Mouse (Mus musculus) limb, embryonic 15.5 days (tissue): ENCODE measurements around the gene Sec16a. TPM values are rescaled to one million over a fixed set of nuclear protein-coding genes. Genes with fewer than 3 reads are reported as not detected.
A peak's percentile ranks its signal among the peaks of the same experiment; 100 is the strongest.

Source experiments
- ATAC-seq: fragments of 200-750 bp; cut with Nextera tagmentation; 2 replicates; pipeline ENCODE4 v1.8.0; 2017; ENCODE audit warnings: low read depth, moderate TSS enrichment; ENCODE audit not compliant: insufficient number of reproducible peaks, low FRiP score, low TSS enrichment
- H3K27ac ChIP-seq: fragments of 300-500 bp; sonication (generic); 2 replicates; pipeline ENCODE4 v1.5.1; 2015; ENCODE audit warnings: moderate library complexity, mild to moderate bottlenecking, inconsistent platforms
- H3K27me3 ChIP-seq: fragments of 300-500 bp; sonication (generic); 2 replicates; pipeline ENCODE4 v1.6.1; 2015; ENCODE audit warnings: inconsistent platforms
- H3K36me3 ChIP-seq: fragments of 300-500 bp; sonication (generic); 2 replicates; pipeline ENCODE4 v1.6.1; 2015; ENCODE audit warnings: inconsistent platforms
- H3K4me1 ChIP-seq: fragments of 300-500 bp; sonication (generic); 2 replicates; pipeline ENCODE4 v1.6.1; 2015; ENCODE audit warnings: inconsistent platforms
- H3K4me2 ChIP-seq: fragments of 300-500 bp; sonication (generic); 2 replicates; pipeline ENCODE4 v1.6.1; 2015; ENCODE audit warnings: mild to moderate bottlenecking, inconsistent platforms
- H3K4me3 ChIP-seq: fragments of 300-500 bp; sonication (generic); 2 replicates; pipeline ENCODE4 v1.5.1; 2015; ENCODE audit warnings: mild to moderate bottlenecking, inconsistent platforms
- H3K9ac ChIP-seq: fragments of 300-500 bp; sonication (generic); 2 replicates; pipeline ENCODE4 v1.6.1; 2015; ENCODE audit warnings: inconsistent platforms
- H3K9me3 ChIP-seq: fragments of 300-500 bp; sonication (generic); 2 replicates; pipeline ENCODE4 v1.6.1; 2016; ENCODE audit warnings: inconsistent platforms
- WGBS: fragments of 180-500 bp; shearing (Covaris S2); methylation state at CpG from one replicate; pipeline ENCODE4 v1.1.7; 2015; 5-methylcytosine and 5-hydroxymethylcytosine counted together
- polyA plus RNA-seq: library from polyadenylated mRNA; unstranded; fragments of >200 nt; fragmentation: Nextera tagmentation; extraction: Ambion mirVana; gene quantifications from 2 replicates; pipeline ENCODE4 v1.2.1, GENCODE M21; 2015

Gene Sec16a
- polyA plus RNA-seq = 26.2 and 30.5 TPM in 2 replicates

- WGBS = under 1% methylated on average over 61 of the region's 61 CpGs
- H3K4me2 ChIP-seq = peak within 1 kb of the TSS; percentile 85
- H3K9ac ChIP-seq = peak within 1 kb of the TSS; percentile 75
- peaks cover 18% of the 10 kb centered on the region for H3K36me3 ChIP-seq
- peak within 1 kb of the TSS; percentile 75 for H3K4me3 ChIP-seq
- H3K9me3 ChIP-seq = no peaks in the 10 kb centered on the region
- H3K27me3 ChIP-seq = no peaks in the 10 kb centered on the region
- H3K27ac ChIP-seq = peak within 1 kb of the TSS; percentile 92
- peak; percentile 94 for ATAC-seq
- H3K4me1 ChIP-seq = peaks cover 36% of the 10 kb centered on the region
Measured at GRCm38 (mm10) chr2:26444946-26445665, at the start of gene Sec16a. TSS of gene Sec16a (minus strand) at chr2:26445216.

GRCm38 (mm10) chr2:26494396-26494795 is 49.4 kb upstream of the Sec16a start:
- Histone ChIP-seq H3K4me1 (peaks cover 97% of the 10 kb centered on the region), H3K9ac (no peak overlapping the region), H3K27me3 (no peaks in the 10 kb centered on the region), H3K4me2 (peak overlapping the region; percentile 22; the same call in 1 of the 2 replicates), H3K36me3 (peaks cover 3% of the 10 kb centered on the region), H3K27ac (peak overlapping the region; percentile 79), H3K9me3 (no peaks in the 10 kb centered on the region), H3K4me3 (no peak overlapping the region)
- no peak for ATAC-seq
- 19% methylated on average over 7 of the region's 7 CpGs for WGBS

DNA sequence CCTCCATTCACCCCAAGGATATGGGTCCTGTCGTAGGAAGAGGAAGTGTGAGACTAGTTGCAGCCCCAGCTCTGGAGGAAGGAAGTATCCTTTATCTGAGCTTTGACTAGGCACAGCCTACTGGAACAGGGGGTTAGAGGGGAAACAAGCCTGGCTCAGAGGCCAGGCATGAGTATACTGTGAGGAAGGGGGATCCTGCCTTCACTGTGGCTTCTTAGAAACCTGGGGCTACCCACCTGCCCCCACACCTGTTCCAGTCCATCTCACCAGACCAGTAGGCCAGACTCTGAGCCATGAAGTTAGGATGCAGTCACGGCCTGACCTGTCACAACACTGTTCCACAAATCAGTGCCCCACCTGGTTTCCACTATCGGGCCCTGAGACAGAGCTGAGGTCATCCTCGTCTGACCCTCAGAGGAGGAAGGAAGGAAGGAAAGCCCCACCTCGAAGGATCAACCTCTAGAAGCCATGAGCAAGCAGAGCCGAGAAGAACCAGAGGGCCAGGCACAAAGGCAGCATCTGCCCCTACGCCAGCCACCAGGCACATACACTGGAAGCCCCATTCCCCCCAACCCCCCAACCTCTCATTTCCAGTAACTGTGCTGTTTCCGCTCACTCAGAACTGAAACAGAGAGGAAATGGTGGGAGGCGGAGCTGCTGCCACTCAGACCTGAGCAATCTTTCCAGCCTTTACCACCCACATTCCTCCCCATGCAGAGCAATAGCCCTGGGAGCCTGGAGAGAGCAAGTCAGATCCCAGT is 48.2 kb upstream of the Sec16a start:
- Histone ChIP-seq H3K9me3 (no peaks in the 10 kb centered on the region), H3K27ac (peak overlapping the region; percentile 79), H3K4me1 (peaks cover 98% of the 10 kb centered on the region), H3K9ac (no peak overlapping the region), H3K4me2 (peak overlapping the region; percentile 22; the same call in 1 of the 2 replicates), H3K4me3 (no peak overlapping the region), H3K36me3 (no peaks in the 10 kb centered on the region; the same call in 1 of the 2 replicates), H3K27me3 (no peaks in the 10 kb centered on the region)
- no peak for ATAC-seq
- WGBS = 19% methylated on average over 9 of the region's 9 CpGs

DNA sequence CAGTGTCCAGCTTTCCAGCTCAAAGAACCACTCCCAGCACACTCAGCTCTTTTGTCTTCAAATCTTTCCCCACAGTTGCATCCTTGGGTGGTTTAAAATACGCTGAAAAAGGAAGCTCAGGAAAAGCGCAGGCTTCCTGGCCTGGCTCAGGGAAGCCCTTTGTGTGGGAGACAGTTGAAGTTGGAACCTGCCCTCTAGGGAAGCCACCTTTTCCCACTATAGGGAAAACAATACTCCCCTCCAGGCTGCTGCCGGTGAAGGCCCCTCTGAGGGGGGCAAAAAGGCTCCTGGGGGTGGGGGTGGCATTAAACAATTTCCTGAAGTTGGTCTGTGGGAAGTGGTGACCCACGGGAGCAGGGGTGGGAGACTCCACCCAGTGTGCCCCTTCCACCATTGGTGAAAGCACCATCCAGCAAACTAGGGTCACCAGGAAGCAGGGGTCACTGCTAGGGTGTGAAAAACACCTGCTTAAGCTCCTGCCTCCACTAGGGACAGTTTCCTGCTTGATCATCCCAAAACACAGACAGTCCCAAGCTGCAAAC is 45.8 kb upstream of the Sec16a start:
- ATAC-seq = no peak
- Histone ChIP-seq H3K36me3 (no peaks in the 10 kb centered on the region), H3K4me1 (peaks cover 98% of the 10 kb centered on the region), H3K9me3 (no peaks in the 10 kb centered on the region), H3K27me3 (no peaks in the 10 kb centered on the region), H3K27ac (peak overlapping the region; percentile 35), H3K4me3 (no peak overlapping the region), H3K4me2 (no peak overlapping the region), H3K9ac (no peak overlapping the region)
- 43% methylated on average over 4 of the region's 4 CpGs for WGBS

- peak overlapping the region; percentile 59; the same call in 1 of the 2 replicates for H3K27ac ChIP-seq
- ATAC-seq = no peak
- peaks cover 11% of the 10 kb centered on the region; the same call in 1 of the 2 replicates for H3K36me3 ChIP-seq
- no peaks in the 10 kb centered on the region for H3K9me3 ChIP-seq
- H3K27me3 ChIP-seq = no peaks in the 10 kb centered on the region
- H3K4me2 ChIP-seq = no peak overlapping the region
- peaks cover 86% of the 10 kb centered on the region for H3K4me1 ChIP-seq
- H3K4me3 ChIP-seq = no peak overlapping the region
- no peak overlapping the region for H3K9ac ChIP-seq
- WGBS = 36% methylated on average over 9 of the region's 9 CpGs
Measured at GRCm38 (mm10) chr2:26488535-26489135, 43.6 kb upstream of the Sec16a start.

DNA sequence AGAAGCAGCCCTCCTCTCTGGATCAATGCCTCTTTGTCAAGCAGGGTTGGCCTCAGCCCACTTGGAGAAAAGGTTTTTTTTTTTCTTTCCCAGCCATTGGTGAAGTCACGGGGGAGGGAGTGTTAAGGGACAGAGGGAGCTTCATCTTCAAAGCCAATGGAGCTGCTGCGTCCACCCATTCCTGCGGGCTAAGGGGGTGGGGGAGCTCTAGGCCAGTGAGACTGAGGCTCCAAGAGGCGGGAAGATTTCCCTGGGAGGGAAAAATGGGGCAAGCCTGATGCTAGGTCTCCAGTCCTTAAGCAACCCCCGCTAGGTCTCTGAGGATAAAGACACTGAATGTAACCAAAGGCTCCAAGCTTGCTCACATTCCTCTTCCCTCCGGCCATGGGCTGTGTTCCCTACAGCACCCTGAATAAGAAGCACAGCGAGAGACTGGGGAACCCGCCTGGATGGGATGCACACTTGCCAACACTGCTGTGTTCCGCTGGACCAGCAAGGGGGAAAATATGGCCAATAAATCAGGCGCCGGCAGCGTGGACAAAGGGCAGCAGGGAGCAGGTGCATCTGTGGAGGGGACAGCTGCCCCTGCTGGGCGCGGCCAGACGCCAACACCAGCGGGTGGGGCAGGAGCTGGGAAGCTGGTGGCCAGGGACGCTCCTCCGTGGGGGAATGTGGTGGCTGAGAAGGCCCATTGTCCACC is 42.5 kb upstream of the Sec16a start:
- Histone ChIP-seq H3K9me3 (no peaks in the 10 kb centered on the region), H3K36me3 (peaks cover 20% of the 10 kb centered on the region), H3K27ac (peak overlapping the region; percentile 59), H3K4me1 (peaks cover 85% of the 10 kb centered on the region), H3K4me2 (peak overlapping the region; percentile 24; the same call in 1 of the 2 replicates), H3K27me3 (no peaks in the 10 kb centered on the region), H3K4me3 (no peak overlapping the region), H3K9ac (no peak overlapping the region)
- 41% methylated on average over 18 of the region's 18 CpGs for WGBS
- no peak for ATAC-seq

DNA sequence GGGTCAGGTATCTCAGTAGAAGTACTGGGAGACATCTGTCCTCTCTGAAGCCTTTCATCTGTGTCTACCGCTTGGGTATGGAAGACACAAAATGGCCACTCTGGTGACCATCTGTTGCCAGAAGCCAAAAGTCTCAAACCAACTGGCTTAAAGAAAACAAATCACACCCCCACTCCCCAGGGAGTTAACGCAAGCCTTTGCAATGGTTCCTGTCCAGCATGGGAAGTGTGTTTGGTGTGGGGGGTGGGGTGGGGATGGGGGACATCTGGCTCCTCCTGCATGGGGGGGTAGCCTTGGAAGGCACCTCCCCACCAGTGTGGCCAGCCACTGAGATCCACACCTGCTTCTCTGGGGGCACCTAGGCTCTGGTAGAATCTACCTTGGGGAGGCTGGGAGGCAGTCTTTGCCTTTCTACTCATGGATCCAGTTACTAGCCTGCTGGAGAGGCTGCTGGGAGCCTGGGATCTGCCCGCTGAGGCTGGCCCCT is 41.9 kb upstream of the Sec16a start:
- Histone ChIP-seq H3K9ac (no peak overlapping the region), H3K4me2 (no peak overlapping the region), H3K4me3 (no peak overlapping the region), H3K36me3 (peaks cover 26% of the 10 kb centered on the region), H3K27me3 (no peaks in the 10 kb centered on the region), H3K9me3 (no peaks in the 10 kb centered on the region), H3K27ac (peak overlapping the region; percentile 59), H3K4me1 (peaks cover 84% of the 10 kb centered on the region)
- WGBS = 38% methylated on average over 3 of the region's 3 CpGs
- ATAC-seq = no peak

DNA sequence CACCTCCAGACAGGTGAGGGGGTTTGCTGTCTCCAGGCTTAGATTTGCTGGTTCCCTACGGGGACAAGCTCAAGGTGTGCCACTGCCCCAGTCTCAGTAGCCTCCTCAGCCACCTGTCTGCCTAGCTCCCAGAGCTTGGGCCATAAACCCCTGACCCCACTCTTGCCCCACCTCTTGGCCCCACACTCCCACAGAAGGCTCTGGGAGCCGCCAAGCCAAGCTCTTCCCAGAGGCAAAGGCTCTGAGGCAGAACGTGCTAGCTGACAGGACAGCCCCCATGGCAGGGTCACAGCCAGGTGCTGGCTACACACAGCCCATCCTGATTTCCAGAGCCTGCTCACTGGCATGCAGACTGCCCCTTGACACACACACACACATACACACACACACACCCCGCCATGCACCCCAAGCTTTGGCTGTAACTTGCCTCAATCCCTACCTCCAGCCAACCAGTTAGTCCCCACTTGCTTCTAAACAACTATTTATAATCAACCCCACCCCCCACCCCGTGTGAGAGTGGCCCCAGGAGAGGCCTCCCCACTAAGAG is 41.3 kb upstream of the Sec16a start:
- no peak overlapping the region for H3K9ac ChIP-seq
- peaks cover 31% of the 10 kb centered on the region for H3K36me3 ChIP-seq
- H3K4me3 ChIP-seq = no peak overlapping the region
- WGBS = 25% methylated on average over 5 of the region's 5 CpGs
- no peaks in the 10 kb centered on the region for H3K27me3 ChIP-seq
- H3K9me3 ChIP-seq = no peaks in the 10 kb centered on the region
- no peak overlapping the region for H3K4me2 ChIP-seq
- peak overlapping the region; percentile 59; the same call in 1 of the 2 replicates for H3K27ac ChIP-seq
- H3K4me1 ChIP-seq = peaks cover 82% of the 10 kb centered on the region
- ATAC-seq = no peak

DNA sequence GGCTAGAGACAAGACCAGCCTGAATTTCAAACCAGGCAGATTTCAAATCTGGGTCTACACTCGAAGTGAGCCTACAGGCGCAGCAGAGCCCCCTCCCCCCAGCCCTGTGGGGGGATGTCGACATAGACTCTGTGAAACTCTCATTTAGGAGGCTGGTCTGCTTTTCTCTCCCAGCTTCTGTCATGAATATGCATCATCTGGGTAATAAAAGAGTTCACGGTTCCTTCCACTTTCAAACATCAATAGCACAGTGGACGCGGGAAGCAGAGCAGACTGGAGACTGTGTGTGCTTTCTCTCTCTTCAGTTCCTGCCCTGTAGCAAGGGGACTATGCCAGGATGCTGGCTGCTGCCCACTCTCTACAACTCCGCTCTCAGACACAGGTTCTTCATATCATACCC is 40.7 kb upstream of the Sec16a start:
- no peaks in the 10 kb centered on the region for H3K9me3 ChIP-seq
- H3K27ac ChIP-seq = peak overlapping the region; percentile 59; the same call in 1 of the 2 replicates
- peaks cover 75% of the 10 kb centered on the region for H3K4me1 ChIP-seq
- H3K4me2 ChIP-seq = no peak overlapping the region
- 27% methylated on average over 7 of the region's 7 CpGs for WGBS
- ATAC-seq = no peak
- no peaks in the 10 kb centered on the region for H3K27me3 ChIP-seq
- H3K4me3 ChIP-seq = no peak overlapping the region
- no peak overlapping the region for H3K9ac ChIP-seq
- H3K36me3 ChIP-seq = peaks cover 38% of the 10 kb centered on the region

DNA sequence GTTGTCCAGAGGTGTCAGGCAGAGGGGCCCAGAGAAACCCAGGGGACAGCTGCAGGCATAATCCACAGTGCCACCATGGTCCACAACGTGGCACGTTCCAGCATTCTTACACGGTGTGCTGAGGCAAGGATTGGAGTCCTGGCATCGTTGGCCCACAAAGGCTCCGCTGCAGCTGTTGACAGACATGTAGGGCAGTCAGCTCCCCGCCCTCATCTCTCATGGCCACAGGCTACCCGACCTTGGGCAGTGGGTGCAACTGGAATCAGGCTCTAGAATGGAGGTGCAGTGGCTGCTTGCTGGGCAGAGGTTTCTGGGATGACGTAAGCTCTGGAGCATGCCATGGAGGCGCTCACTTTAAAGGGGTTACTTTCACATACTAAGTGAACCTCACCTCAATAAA is 40.3 kb upstream of the Sec16a start:
- Histone ChIP-seq H3K36me3 (peaks cover 42% of the 10 kb centered on the region), H3K4me2 (no peak overlapping the region), H3K4me1 (peaks cover 71% of the 10 kb centered on the region), H3K9me3 (no peaks in the 10 kb centered on the region), H3K27me3 (no peaks in the 10 kb centered on the region), H3K9ac (no peak overlapping the region), H3K4me3 (no peak overlapping the region), H3K27ac (0 out of 2 replicates have a peak overlapping the region, but pooled peaks have one; percentile 59)
- ATAC-seq = no peak
- 63% methylated on average over 9 of the region's 9 CpGs for WGBS

DNA sequence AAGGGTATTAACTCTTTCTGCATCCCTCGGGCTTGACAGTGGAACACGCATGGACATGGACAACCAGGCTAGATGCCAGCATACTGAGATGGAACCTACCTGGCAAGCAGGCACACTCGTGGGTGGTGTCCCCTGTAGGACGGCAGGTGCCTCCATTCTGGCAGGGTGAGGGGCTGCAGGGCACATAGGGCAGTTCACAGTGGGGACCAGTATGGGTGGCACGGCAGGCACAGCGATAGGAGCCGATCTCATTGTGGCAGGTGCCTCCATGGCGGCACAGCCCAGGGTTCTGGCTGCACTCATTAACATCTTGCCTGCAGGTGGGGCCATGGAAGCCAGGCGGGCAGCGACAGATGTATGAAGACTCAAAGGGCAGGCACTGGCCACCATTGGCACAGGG is 39.2 kb upstream of the Sec16a start:
- H3K36me3 ChIP-seq = peaks cover 53% of the 10 kb centered on the region
- peaks cover 61% of the 10 kb centered on the region for H3K4me1 ChIP-seq
- no peak overlapping the region for H3K9ac ChIP-seq
- WGBS = 90% methylated on average over 10 of the region's 10 CpGs
- no peaks in the 10 kb centered on the region for H3K9me3 ChIP-seq
- no peaks in the 10 kb centered on the region for H3K27me3 ChIP-seq
- H3K4me2 ChIP-seq = no peak overlapping the region
- no peak overlapping the region for H3K4me3 ChIP-seq
- H3K27ac ChIP-seq = no peak overlapping the region; the same call in 1 of the 2 replicates
- no peak for ATAC-seq
